Mouse (Mus musculus) heart, postnatal 0 days (tissue): Measurements from ENCODE around the gene Adora2b.

Experiments used
- CTCF ChIP-seq: IDR thresholded peaks from 2 replicates; pipeline ENCODE4 v1.5.1; 2016; ENCODE audit warnings: antibody characterized with exemption, control low read depth, low read depth
- EP300 ChIP-seq: IDR thresholded peaks from 2 replicates; pipeline ENCODE4 v1.6.1; 2016; ENCODE audit warnings: antibody characterized with exemption, low read depth

GRCm38 (mm10) chr11:62220756-62221510, 27.9 kb upstream of the Adora2b start:
- TF ChIP-seq CTCF (no peak), EP300 (no peak)
